Mouse (Mus musculus): Measurements from ENCODE around the gene Pctp.

DNA sequence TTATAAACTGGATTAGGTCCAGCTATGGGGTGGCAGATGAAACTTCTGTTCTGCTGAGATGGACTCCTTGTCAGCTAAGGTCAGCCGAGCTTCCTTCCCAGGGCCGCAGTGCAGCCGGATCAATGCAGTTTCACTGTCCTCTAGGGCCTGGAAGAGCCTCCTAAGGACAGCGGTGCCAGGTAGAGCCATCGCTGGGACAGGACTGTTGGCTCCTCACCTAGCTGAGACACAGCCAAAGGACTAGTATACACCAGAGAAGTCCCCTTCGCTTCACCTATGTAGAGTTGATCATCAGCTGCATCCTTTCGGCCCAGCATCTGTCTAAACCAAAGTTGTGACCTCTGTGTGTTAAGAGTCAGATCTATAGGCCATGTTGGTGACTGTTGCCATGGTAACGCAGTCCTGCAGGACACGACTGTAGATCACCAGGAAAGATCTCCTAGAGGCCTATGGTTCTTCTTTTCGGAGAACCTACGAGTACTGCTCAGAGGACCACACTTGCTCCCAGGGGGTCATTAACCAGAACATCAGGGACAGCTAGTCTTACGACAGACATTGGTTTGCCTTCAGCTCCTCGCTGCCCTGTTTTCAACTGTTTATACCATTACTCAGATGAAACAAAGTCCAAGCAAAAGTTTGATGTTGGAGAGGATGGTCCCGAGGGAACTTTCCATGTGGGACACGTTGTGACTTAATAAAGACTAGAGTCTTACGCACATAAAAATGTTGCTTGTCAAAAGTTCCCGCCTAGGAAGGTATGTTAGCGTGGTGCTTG lies 3.5 kb downstream of the Pctp start:
- TF ChIP-seq CTCF (IDR thresholded peaks at IDR 0.05; ENCODE audit: low read depth, low read length) (no peak), GATA1 (IDR thresholded peaks at IDR 0.05; ENCODE audit: borderline replicate concordance, low read length) (no peak)

Data from G1E (cell line).